Mouse (Mus musculus) cerebellum, adult 9-10 months (tissue): ENCODE results near the gene Map3k3.
A peak's percentile ranks its signal among the peaks of the same experiment; 100 is the strongest.
"Not testable (repeated sequence)": the region's sequence is repeated elsewhere in the genome, so short reads cannot be mapped to it uniquely, and the experiment has no call there.

ENCODE experiments used
- DNase-seq: peaks from one replicate; pipeline ENCODE4 v3.0.0; 2022

The Map3k3 gene

GRCm38 (mm10) chr11:106083708-106084701 lies at the start of gene Map3k3:
Gene Map3k3 (plus strand): TSS chr11:106084613.
- peak; percentile 100 for DNase-seq

- no peak for DNase-seq
Measured at GRCm38 (mm10) chr11:106034986-106035385, 49.4 kb upstream of the Map3k3 start.

DNA sequence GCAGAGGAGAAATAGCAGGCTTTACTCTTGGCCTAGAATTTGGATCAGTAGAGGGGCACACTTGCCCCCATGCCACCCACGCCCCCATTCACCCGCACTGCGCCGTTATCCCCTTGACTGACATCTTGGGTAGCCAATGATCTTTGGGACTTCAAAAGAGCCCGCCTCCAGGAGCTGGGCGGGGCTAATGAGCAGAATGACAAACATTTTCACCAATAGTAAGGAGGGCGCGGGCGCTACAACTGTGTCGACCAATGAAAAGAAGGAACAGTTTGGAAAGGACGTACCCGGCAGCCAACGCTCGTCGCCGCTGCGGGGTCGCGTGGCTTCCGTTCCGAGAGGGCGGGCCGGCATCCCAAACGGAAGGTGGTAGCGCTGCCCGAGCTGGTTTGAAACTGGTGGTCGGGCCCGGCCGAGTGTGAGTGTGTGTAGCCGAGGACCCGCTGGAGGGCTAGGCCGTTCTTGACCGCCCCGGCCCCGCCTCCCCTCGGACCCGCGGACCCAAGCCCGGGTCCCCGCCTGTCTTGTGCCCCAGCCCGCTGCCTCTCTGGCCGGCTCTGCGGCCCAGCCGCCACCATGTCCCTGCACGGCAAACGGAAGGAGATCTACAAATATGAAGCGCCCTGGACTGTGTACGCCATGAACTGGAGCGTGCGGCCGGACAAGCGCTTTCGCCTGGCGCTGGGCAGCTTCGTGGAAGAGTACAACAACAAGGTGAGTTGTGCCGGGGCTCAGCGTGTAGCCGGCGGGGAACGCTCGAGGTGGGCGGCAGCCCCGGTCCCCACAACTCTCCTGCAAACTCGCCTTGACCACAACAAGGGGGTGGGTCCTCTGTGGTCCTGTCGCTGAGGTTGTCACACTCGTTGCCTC lies 47.6 kb upstream of the Map3k3 start, which contains the start of gene Dcaf7:
TSS of gene Dcaf7 (plus strand) at position 325 of the 870 bp plus-strand sequence.
- peak; percentile 99 for DNase-seq

DNA sequence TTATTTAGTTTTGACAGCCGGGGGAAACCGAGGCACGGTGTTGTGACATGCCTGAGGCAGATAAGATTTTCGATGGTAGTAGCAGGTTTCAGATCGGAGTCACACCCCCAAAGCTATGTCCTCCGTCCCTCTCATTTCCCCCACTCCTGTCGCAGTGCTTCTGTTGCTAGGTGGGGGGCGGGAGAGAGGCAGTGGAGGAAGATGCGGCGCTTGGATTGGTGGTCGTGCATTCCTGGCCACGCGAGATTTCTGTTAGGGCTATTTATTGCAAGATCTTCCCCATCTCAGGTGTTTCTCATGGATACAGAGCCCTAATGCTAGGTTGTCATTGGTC lies 47.0 kb upstream of the Map3k3 start:
- DNase-seq, result peak; percentile 67

DNA sequence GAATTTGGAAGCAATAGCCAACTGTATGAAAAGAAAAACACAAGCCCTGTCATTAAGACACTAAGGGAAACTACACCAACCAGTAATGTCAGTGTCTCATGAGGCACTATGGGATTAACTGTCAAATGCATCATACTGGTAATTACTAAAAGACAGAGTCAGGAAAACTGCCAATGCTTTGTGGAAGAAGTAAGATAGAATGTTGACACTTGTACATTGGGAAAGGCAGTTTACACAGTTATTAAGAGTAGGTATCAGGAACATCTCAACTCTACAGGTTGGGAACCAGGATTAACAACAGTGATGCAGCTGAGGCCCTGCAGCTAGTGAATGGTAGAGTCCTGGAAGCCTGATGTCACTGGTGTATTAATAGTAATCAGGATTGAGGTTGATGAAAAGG lies 40.1 kb upstream of the Map3k3 start:
- no peak for DNase-seq

GRCm38 (mm10) chr11:106045256-106045655 lies 39.2 kb upstream of the Map3k3 start:
- no peak for DNase-seq

GRCm38 (mm10) chr11:106045780-106046179 lies 38.6 kb upstream of the Map3k3 start:
- DNase-seq, result no peak

DNA sequence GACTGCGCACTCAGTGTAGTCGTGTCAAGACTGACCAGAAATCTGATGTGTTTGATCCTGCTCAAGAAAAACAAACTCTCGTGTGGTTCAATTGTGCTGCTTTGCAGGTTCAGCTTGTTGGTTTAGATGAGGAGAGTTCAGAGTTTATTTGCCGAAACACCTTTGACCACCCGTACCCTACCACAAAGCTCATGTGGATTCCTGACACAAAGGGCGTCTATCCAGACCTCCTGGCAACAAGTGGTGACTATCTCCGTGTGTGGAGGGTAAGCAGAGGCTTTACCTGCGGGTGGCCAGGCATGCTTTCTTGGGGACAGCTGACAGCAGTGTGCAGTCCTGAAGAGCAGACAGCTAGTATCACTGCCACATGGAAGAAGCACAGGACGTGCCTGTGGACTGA lies 37.8 kb upstream of the Map3k3 start:
- no peak for DNase-seq

GRCm38 (mm10) chr11:106053921-106054320 lies 30.5 kb upstream of the Map3k3 start:
- DNase-seq, result no peak

DNA sequence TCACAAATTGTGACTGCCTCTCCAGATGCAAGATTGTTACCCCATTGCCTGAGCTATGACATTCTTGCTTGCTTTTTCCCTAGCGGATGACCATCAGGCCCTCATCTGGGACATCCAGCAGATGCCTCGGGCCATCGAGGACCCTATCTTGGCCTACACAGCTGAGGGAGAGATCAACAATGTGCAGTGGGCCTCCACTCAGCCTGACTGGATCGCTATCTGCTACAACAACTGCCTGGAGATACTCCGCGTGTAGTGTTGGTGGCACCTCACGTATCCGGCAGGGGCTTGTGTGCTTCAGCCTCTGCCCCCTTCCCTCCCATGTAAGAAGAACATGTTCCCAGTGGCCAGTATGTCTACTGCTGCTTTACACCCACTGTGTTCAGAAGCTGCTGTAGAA lies 29.8 kb upstream of the Map3k3 start:
- DNase-seq, result no peak

DNA sequence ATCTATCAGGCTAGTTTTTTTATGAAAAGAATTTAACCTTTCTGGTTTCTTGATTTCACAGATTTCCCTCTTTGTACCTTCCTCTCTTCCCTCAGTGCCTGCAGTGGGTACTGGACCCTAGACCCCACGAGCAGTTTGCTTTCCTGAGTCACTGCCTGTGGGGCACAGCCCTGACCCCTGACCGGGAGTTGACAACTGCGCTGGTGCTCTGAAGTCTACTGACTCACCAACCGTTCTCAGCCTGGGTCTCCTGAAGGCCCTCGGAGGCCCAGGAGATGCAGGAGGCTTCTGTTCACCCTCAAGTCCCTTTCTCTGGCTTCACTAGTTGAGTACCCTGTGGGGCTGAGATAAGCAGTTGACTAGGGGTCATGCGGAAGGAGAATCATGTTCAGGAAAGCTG lies 29.1 kb upstream of the Map3k3 start:
- DNase-seq, result no peak

GRCm38 (mm10) chr11:106056819-106057491 lies 27.5 kb upstream of the Map3k3 start:
- DNase-seq, result no peak

DNA sequence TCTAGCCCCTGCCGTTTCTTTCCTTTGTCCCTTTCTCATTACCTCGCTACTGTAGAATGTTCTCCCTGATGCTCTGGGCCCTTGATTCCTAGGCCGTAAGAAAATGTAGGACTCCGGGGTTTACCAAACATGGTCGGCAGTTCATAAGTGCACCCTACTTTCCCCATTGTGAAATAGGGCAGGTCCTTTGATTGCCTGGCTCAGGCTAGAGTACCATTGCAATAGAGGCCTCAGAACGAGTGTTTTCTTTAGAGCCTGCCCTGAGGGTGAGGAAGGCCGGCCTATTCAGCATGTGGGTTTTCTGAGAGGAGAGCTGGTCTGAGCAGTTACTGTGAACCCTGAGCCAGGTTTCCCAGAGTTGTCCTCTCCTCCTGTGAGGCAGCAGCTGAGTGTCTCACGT lies 26.4 kb upstream of the Map3k3 start:
- DNase-seq, result no peak

GRCm38 (mm10) chr11:106060549-106060948 lies 23.9 kb upstream of the Map3k3 start:
- DNase-seq, result no peak

GRCm38 (mm10) chr11:106061311-106061710 lies 23.1 kb upstream of the Map3k3 start:
- DNase-seq, result no peak

DNA sequence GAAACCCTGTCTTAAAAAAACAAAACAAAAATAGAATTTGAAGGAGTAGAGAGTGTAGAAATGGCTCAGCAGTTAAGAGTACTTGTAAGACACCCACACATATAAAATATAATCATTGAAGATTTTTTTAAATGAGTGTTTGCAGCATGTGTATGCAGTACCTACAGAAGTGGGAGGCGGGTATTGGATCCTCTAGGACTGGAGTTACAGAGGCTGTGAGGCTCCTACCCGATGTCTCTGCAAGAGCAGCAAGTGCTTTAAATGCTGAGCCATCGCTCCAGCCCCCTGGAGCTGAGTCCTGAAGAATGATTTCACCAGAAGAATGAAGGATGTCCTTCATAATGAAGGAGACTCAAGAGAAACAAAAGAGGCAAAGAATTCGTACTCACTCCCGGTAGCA lies 20.7 kb upstream of the Map3k3 start:
- no peak for DNase-seq

DNA sequence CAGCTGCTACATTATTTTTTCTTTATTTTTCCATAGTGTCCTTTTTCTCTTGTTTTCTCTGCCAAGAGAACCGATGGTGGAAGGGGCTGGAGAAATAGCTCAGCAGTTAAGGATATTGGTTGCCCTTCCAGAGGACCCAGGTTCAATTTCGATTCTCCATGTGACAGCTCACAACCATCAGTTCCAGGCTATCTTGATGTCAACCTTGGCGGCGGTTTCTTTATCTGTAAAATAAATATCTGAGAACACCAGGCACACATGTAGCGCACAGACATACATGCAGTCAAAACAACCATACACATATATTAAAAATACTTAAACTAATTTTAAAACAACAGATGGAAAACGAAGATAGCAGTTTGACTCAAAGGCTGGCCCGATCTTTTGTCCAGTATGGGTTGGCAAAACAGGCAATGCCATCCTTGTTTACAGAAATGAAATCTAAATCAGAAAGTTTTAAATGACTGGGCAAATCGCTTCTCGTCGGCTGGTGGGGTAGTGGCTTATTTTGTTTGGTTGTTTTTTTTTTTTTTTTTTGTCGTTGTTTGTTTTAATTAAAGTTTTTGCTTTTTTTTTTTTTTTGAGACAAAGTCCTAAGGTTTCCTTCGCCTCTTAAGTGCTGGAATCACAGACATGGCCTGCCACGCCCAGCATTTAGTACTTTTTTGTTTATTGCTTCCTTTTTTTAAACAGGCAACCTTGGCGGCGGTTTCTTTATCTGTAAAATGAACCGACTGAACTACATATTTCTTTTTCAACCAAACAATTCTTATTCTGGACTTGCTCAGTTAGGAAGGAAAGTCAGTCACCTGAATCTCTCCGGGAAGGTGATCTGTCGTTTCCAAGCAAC lies 19.1 kb upstream of the Map3k3 start:
- DNase-seq, result no peak

DNA sequence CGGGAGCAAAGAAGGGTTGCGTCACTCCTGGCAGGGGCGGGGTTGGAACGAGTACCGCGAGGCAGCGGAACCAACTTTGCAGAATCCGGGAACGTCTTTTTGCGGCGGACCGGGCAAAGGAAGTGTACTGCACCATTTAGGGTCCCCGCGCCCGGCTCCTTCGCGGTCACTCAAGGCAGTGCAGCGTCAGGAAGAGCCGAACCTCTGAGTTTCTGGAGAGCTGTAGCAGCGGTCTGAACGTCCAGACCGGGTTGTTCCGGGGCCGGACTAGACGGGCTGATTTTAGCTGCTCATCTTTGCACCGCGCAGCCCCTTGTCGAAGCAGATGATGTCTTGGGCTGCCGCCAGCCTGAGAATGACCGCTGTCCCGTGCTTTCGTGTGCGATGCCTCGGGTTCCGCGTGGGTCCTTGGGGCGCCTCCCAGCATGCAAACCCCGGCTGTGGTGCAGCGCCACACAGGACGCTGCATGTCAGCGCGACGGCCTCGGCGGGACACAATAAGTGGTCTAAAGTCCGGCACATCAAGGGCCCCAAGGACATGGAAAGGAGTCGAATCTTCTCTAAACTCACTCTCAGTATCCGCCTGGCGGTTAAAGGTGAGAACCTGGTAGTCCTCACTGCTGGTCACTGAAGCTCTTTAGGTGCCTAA lies 18.4 kb upstream of the Map3k3 start, which contains the start of gene Taco1:
TSS of gene Taco1 (plus strand) at position 139 of the 649 bp plus-strand sequence.
- peak; percentile 94 for DNase-seq

- DNase-seq, result not testable (repeated sequence)
Measured at GRCm38 (mm10) chr11:106066616-106067015, 17.8 kb upstream of the Map3k3 start.

GRCm38 (mm10) chr11:106073774-106074173 lies 10.6 kb upstream of the Map3k3 start:
- DNase-seq, result no peak

DNA sequence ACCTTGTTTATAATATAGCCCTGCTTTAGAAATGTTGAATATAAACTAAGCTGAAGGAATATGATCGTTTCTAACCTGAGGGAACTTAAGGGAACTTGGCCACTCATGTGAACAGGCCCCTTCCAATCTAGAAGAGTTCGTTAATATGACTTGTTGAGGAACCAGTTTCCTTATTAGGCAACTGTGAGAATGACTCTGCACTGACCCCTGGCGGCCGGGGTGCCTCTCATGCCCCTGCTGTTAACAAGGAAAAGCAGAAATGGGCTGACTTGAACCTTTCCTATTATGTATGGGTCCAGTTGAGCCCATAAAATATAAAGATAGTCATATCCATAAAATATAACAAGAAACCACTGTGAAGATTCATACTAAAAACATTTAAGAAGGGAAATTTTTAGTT lies 8.1 kb upstream of the Map3k3 start:
- DNase-seq, result peak; percentile 71
